Mouse (Mus musculus): ENCODE measurements around the gene Fmnl1. TPM values are rescaled to one million over a fixed set of nuclear protein-coding genes. Genes with fewer than 3 reads are reported as not detected.

Fmnl1 gene
- total RNA-seq, 2 experiments from 2014 or later: 8.1 to 8.2 TPM

Other genes with a start within 250 kb of the Fmnl1 start
- 10 to 100 TPM in 1 of 2 experiments, 1 to 10 TPM in 1; 9.5 to 10.5 TPM for gene Kif18b, start 246.0 kb upstream of the Fmnl1 start, total RNA-seq (2021)
- 1 to 10 TPM; 1.3 to 1.5 TPM for gene C1ql1, start 224.4 kb upstream of the Fmnl1 start, total RNA-seq (2021)
- gene Nmt1, start 142.9 kb upstream of the Fmnl1 start, total RNA-seq (2021): 10 to 100 TPM; 55.9 to 59.3 TPM
- gene Dcakd, start 142.8 kb upstream of the Fmnl1 start, total RNA-seq (2021): 10 to 100 TPM; 69.0 to 73.1 TPM
- gene Plcd3, start 69.4 kb upstream of the Fmnl1 start, total RNA-seq (2021): 10 to 100 TPM in 1 of 2 experiments, 1 to 10 TPM in 1; 9.3 to 12.4 TPM
- 10 to 100 TPM; 45.0 to 53.0 TPM for gene Acbd4, start 69.4 kb upstream of the Fmnl1 start, total RNA-seq (2021)
- gene Hexim1, start 54.9 kb upstream of the Fmnl1 start, total RNA-seq (2021): 10 to 100 TPM; 26.9 to 29.6 TPM
- 1 to 10 TPM; 6.3 to 7.0 TPM for gene Hexim2, start 38.7 kb upstream of the Fmnl1 start, total RNA-seq (2021)
- not detected for gene 1700023F06Rik, start 37.5 kb downstream of the Fmnl1 start, total RNA-seq (2021)
- not detected for gene Spata32, start 47.3 kb downstream of the Fmnl1 start, total RNA-seq (2021)
- 1 to 10 TPM; 7.7 to 7.8 TPM for gene Map3k14, start 96.4 kb downstream of the Fmnl1 start, total RNA-seq (2021)
- gene Arhgap27, start 192.6 kb downstream of the Fmnl1 start, total RNA-seq (2021): 10 to 100 TPM; 11.7 to 12.2 TPM
- gene Plekhm1, start 241.6 kb downstream of the Fmnl1 start, total RNA-seq (2021): 10 to 100 TPM; 12.0 to 12.8 TPM

Measured in gastrocnemius, postnatal 4 days (tissue).